Mouse (Mus musculus): Measurements from ENCODE around the gene Cdkn1a. TPM values are rescaled to one million over a fixed set of nuclear protein-coding genes. Genes with fewer than 3 reads are reported as not detected.
"Not testable (repeated sequence)": the region's sequence is repeated elsewhere in the genome, so short reads cannot be mapped to it uniquely, and the experiment has no call there.

Gene Cdkn1a
- polyA plus RNA-seq, 1 experiment from 2014 or later = 33.4 TPM

DNA sequence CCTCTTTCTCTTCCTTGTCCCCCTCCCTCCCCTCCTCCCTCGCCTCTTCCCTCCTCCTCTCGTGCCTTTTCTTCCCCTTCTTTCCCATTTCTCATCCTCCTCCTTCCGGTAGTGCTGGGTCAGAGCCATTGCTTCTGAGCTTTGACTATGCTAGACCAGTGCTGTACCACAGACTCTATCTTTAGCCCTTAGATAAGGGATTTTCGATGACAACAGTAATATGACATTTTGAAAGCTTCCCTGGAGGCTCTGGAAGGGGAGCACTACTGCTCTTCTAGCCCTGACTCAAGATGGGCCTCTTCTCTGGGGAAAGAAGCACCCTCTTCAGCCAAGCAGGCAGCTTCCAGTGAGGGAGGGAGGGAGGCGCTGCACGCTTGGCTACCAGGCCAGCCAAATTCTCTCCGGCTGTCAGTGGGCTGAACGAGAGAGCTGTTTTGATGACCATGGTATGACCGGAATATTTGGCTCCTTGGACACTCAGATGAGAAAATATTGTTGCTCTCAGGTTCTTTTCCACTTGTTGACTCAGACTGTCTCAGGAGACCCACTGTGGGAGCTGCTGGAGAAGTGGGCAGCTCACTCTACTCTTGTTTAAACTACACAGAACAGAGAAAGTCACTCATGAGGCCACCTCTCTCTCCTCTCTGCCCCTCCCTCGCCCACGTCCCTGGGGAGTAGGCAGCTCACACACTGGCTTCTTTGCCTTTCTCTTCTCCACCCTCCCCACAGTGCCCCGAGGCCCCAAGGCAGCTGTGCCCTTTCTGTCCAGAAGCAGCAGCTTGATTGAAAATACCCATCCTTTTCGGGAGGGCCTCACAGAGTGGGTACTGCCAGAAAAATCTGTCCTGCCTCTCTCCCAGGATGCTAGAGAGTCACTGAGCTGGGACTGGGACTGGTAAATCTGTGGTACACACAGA, 28.4 kb upstream of the Cdkn1a start:
- Histone ChIP-seq H3K9me3 (ENCODE audit: control insufficient read depth, low read length) (no peaks in the 10 kb centered on the region), H3K4me3 (ENCODE audit: low read depth, low read length) (no peak overlapping the region), H3K27ac (ENCODE audit: low read depth, low read length) (no peak overlapping the region; the same call in 1 of the 2 replicates), H3K4me2 (replicated peaks; ENCODE audit: low read depth, low read length) (no peak overlapping the region), H3K4me1 (replicated peaks; ENCODE audit: control insufficient read depth, insufficient read depth, low read length) (peaks cover 3% of the 10 kb centered on the region; the same call in 1 of the 2 replicates), H3K9ac (ENCODE audit: low read depth, low read length) (no peak overlapping the region; the same call in 1 of the 2 replicates), H3K36me3 (ENCODE audit: control insufficient read depth, insufficient read depth, low read length) (no peaks in the 10 kb centered on the region), H3K27me3 (ENCODE audit: control insufficient read depth, insufficient read depth, low read length) (no peaks in the 10 kb centered on the region)
- ATAC-seq (ENCODE audit: low FRiP score) (no peak), DNase-seq (ENCODE audit: low spot score) (peak; percentile 53)
- WGBS = 58% methylated on average over 13 of the region's 13 CpGs

GRCm38 (mm10) chr17:29063121-29063987, 27.4 kb upstream of the Cdkn1a start:
- H3K27me3 ChIP-seq (ENCODE audit: control insufficient read depth, insufficient read depth, low read length) = no peaks in the 10 kb centered on the region
- peaks cover 3% of the 10 kb centered on the region; the same call in 1 of the 2 replicates for H3K4me1 ChIP-seq (replicated peaks; ENCODE audit: control insufficient read depth, insufficient read depth, low read length)
- no peak overlapping the region for H3K4me3 ChIP-seq (ENCODE audit: low read depth, low read length)
- 46% methylated on average over 8 of the region's 8 CpGs for WGBS
- DNase-seq (ENCODE audit: low spot score) (no peak), ATAC-seq (ENCODE audit: low FRiP score) (no peak)
- H3K4me2 ChIP-seq (replicated peaks; ENCODE audit: low read depth, low read length) = no peak overlapping the region
- H3K27ac ChIP-seq (ENCODE audit: low read depth, low read length) = no peak overlapping the region
- H3K9ac ChIP-seq (ENCODE audit: low read depth, low read length) = no peak overlapping the region
- no peaks in the 10 kb centered on the region for H3K36me3 ChIP-seq (ENCODE audit: control insufficient read depth, insufficient read depth, low read length)
- H3K9me3 ChIP-seq (ENCODE audit: control insufficient read depth, low read length) = no peaks in the 10 kb centered on the region

GRCm38 (mm10) chr17:29063988-29064285, 26.8 kb upstream of the Cdkn1a start:
- H3K36me3 ChIP-seq (ENCODE audit: control insufficient read depth, insufficient read depth, low read length) = no peaks in the 10 kb centered on the region
- peaks cover 3% of the 10 kb centered on the region; the same call in 1 of the 2 replicates for H3K4me1 ChIP-seq (replicated peaks; ENCODE audit: control insufficient read depth, insufficient read depth, low read length)
- H3K4me2 ChIP-seq (replicated peaks; ENCODE audit: low read depth, low read length) = no peak overlapping the region
- no peak overlapping the region for H3K4me3 ChIP-seq (ENCODE audit: low read depth, low read length)
- no peaks in the 10 kb centered on the region for H3K9me3 ChIP-seq (ENCODE audit: control insufficient read depth, low read length)
- H3K27me3 ChIP-seq (ENCODE audit: control insufficient read depth, insufficient read depth, low read length) = no peaks in the 10 kb centered on the region
- DNase-seq (ENCODE audit: low spot score) (no peak), ATAC-seq (ENCODE audit: low FRiP score) (no peak)
- no peak overlapping the region for H3K9ac ChIP-seq (ENCODE audit: low read depth, low read length)
- WGBS = 77% methylated on average over 2 of the region's 2 CpGs
- H3K27ac ChIP-seq (ENCODE audit: low read depth, low read length) = no peak overlapping the region

DNA sequence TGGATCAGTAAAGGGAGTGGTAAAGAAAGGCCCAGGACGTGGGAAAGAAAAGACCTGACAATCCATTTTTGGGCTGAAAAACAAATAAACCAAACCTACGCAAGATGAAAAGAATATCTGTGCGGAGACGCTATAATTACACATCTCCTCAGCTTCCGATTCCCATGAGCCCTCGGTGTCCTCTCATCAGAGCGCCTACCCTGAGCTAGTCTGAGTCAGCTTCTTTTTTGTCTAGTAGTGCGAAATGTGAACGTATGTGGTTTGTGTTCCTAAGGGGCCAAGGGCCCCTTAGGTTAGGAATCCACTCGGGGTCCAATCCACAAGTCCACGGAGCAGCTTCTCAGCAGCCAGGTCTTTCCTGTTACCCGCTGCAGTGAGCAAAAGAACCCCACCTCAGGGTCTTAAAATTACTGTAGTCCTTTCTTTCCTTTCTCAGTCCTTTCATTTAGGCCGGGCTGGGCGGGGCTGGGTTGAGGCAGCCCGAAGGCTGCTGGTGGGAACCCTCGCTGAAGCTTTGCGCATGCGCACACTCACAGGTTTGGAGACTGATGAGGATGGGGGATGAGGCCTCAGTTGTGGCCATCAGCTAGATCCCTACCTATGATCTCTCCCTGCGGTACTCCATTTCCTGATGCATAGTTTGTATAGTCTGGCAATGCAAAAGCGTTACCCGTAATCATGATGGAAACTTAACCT, 25.4 kb upstream of the Cdkn1a start:
- no peaks in the 10 kb centered on the region for H3K9me3 ChIP-seq (ENCODE audit: control insufficient read depth, low read length)
- no peaks in the 10 kb centered on the region for H3K36me3 ChIP-seq (ENCODE audit: control insufficient read depth, insufficient read depth, low read length)
- H3K27me3 ChIP-seq (ENCODE audit: control insufficient read depth, insufficient read depth, low read length) = no peaks in the 10 kb centered on the region
- H3K4me1 ChIP-seq (replicated peaks; ENCODE audit: control insufficient read depth, insufficient read depth, low read length) = peaks cover 3% of the 10 kb centered on the region; the same call in 1 of the 2 replicates
- H3K4me2 ChIP-seq (replicated peaks; ENCODE audit: low read depth, low read length) = no peak overlapping the region
- H3K9ac ChIP-seq (ENCODE audit: low read depth, low read length) = no peak overlapping the region
- H3K4me3 ChIP-seq (ENCODE audit: low read depth, low read length) = no peak overlapping the region
- no peak for DNase-seq (ENCODE audit: low spot score)
- H3K27ac ChIP-seq (ENCODE audit: low read depth, low read length) = no peak overlapping the region
- 80% methylated on average over 21 of the region's 21 CpGs for WGBS
- no peak for ATAC-seq (ENCODE audit: low FRiP score)

- Histone ChIP-seq H3K9ac (ENCODE audit: low read depth, low read length) (no peak overlapping the region), H3K9me3 (ENCODE audit: control insufficient read depth, low read length) (no peaks in the 10 kb centered on the region), H3K36me3 (ENCODE audit: control insufficient read depth, insufficient read depth, low read length) (no peaks in the 10 kb centered on the region), H3K27ac (ENCODE audit: low read depth, low read length) (no peak overlapping the region), H3K4me3 (ENCODE audit: low read depth, low read length) (no peak overlapping the region), H3K4me1 (replicated peaks; ENCODE audit: control insufficient read depth, insufficient read depth, low read length) (peaks cover 3% of the 10 kb centered on the region; the same call in 1 of the 2 replicates), H3K27me3 (ENCODE audit: control insufficient read depth, insufficient read depth, low read length) (no peaks in the 10 kb centered on the region), H3K4me2 (replicated peaks; ENCODE audit: low read depth, low read length) (no peak overlapping the region)
- DNase-seq (ENCODE audit: low spot score) (no peak), ATAC-seq (ENCODE audit: low FRiP score) (no peak)
- 94% methylated on average over 3 of the region's 3 CpGs for WGBS
Measured at GRCm38 (mm10) chr17:29065971-29066370, 24.8 kb upstream of the Cdkn1a start.

- H3K9ac ChIP-seq (ENCODE audit: low read depth, low read length); H3K27ac ChIP-seq (ENCODE audit: low read depth, low read length); H3K9me3 ChIP-seq (ENCODE audit: control insufficient read depth, low read length); H3K4me3 ChIP-seq (ENCODE audit: low read depth, low read length); H3K4me2 ChIP-seq (replicated peaks; ENCODE audit: low read depth, low read length); H3K4me1 ChIP-seq (replicated peaks; ENCODE audit: control insufficient read depth, insufficient read depth, low read length); ATAC-seq (ENCODE audit: low FRiP score); H3K27me3 ChIP-seq (ENCODE audit: control insufficient read depth, insufficient read depth, low read length); DNase-seq (ENCODE audit: low spot score); H3K36me3 ChIP-seq (ENCODE audit: control insufficient read depth, insufficient read depth, low read length): not testable (repeated sequence)
- WGBS = 80% methylated on average over 3 of the region's 3 CpGs
Measured at GRCm38 (mm10) chr17:29067416-29067815, 23.4 kb upstream of the Cdkn1a start.

GRCm38 (mm10) chr17:29067847-29068246, 22.9 kb upstream of the Cdkn1a start:
- ATAC-seq (ENCODE audit: low FRiP score) = no peak
- Histone ChIP-seq H3K36me3 (ENCODE audit: control insufficient read depth, insufficient read depth, low read length) (no peaks in the 10 kb centered on the region), H3K4me3 (ENCODE audit: low read depth, low read length) (no peak overlapping the region), H3K9me3 (ENCODE audit: control insufficient read depth, low read length) (no peaks in the 10 kb centered on the region), H3K27ac (ENCODE audit: low read depth, low read length) (no peak overlapping the region), H3K4me1 (replicated peaks; ENCODE audit: control insufficient read depth, insufficient read depth, low read length) (0 out of 2 replicates have a peak, but pooled peaks cover 3% of the 10 kb centered on the region), H3K4me2 (replicated peaks; ENCODE audit: low read depth, low read length) (no peak overlapping the region), H3K9ac (ENCODE audit: low read depth, low read length) (no peak overlapping the region), H3K27me3 (ENCODE audit: control insufficient read depth, insufficient read depth, low read length) (no peaks in the 10 kb centered on the region)
- 48% methylated on average over 5 of the region's 5 CpGs for WGBS
- no peak for DNase-seq (ENCODE audit: low spot score)

- Histone ChIP-seq H3K4me3 (ENCODE audit: low read depth, low read length) (no peak overlapping the region), H3K9me3 (ENCODE audit: control insufficient read depth, low read length) (no peaks in the 10 kb centered on the region), H3K9ac (ENCODE audit: low read depth, low read length) (no peak overlapping the region), H3K36me3 (ENCODE audit: control insufficient read depth, insufficient read depth, low read length) (no peaks in the 10 kb centered on the region), H3K27me3 (ENCODE audit: control insufficient read depth, insufficient read depth, low read length) (no peaks in the 10 kb centered on the region), H3K27ac (ENCODE audit: low read depth, low read length) (no peak overlapping the region), H3K4me2 (replicated peaks; ENCODE audit: low read depth, low read length) (no peak overlapping the region), H3K4me1 (replicated peaks; ENCODE audit: control insufficient read depth, insufficient read depth, low read length) (no peaks in the 10 kb centered on the region)
- no peak for DNase-seq (ENCODE audit: low spot score)
- no peak for ATAC-seq (ENCODE audit: low FRiP score)
- WGBS = 65% methylated on average over 10 of the region's 10 CpGs
Measured at GRCm38 (mm10) chr17:29069063-29069462, 21.7 kb upstream of the Cdkn1a start.

Measured in hindbrain, embryonic 11.5 days (tissue).